ENCODE assay signal across 14 mouse cellular contexts in the genomic region with DNA sequence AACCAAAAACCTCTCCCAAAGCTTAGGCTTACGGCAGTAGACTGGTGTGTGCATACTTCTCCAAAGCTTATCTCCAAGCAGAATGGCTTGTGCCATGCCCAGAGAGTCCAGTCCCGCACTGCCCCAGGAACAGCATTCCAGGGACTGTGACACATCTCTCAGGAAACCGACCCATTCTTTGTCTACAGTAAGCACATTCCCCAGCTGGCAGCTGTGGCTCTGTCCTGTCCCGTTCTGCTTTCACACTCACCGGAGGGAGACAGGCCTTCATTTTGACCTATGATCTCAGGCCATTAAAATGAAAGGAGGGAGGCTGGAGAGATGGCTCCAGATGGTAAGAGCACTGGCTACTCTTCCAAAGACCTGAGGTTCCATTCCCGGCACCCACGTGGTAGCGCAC. TPM values are rescaled to one million over a fixed set of nuclear protein-coding genes. Genes with fewer than 3 reads are reported as not detected.
DNase-seq lines count a peak whose midpoint lies in the region; ATAC-seq lines count a peak whose summit lies in the region.
"Had no signal": no experiment of that assay in that cellular context is flagged by ENCODE, and none has a peak within 500 bp of the region (broad histone marks: within the 10 kb centered on the region; RNA-seq: fewer than 3 reads in every experiment).

No protein-coding gene starts in this region.

- no peaks in the 10 kb centered on the region for H3K9me3 ChIP-seq in kidney, embryonic 16.5 days (ENCODE audit: low read length)
- H3K9me3 ChIP-seq in hindbrain, embryonic 11.5 days (ENCODE audit: control insufficient read depth, low read length) = no peaks in the 10 kb centered on the region
- no peaks in the 10 kb centered on the region for H3K9me3 ChIP-seq in neural tube, embryonic 13.5 days
- H3K9me3 ChIP-seq in limb, embryonic 10.5 days (replicated peaks) = no peaks in the 10 kb centered on the region
- H3K9me3 ChIP-seq: liver, embryonic 15.5 days had no signal

- no peak overlapping the region for H3K9ac ChIP-seq in kidney, embryonic 16.5 days (replicated peaks; ENCODE audit: low read length)
- H3K9ac ChIP-seq in hindbrain, embryonic 11.5 days (ENCODE audit: low read depth, low read length) = no peak overlapping the region
- no peak overlapping the region for H3K9ac ChIP-seq in neural tube, embryonic 13.5 days
- H3K9ac ChIP-seq: liver, embryonic 15.5 days had no signal

- no peaks in the 10 kb centered on the region for H3K36me3 ChIP-seq in kidney, embryonic 16.5 days (ENCODE audit: insufficient read depth, low read length)
- H3K36me3 ChIP-seq in hindbrain, embryonic 11.5 days (ENCODE audit: control insufficient read depth, insufficient read depth, low read length) = no peaks in the 10 kb centered on the region
- no peaks in the 10 kb centered on the region for H3K36me3 ChIP-seq in neural tube, embryonic 13.5 days
- H3K36me3 ChIP-seq in limb, embryonic 10.5 days = no peaks in the 10 kb centered on the region
- H3K36me3 ChIP-seq: liver, embryonic 15.5 days had no signal

- no peak overlapping the region for H3K4me2 ChIP-seq in kidney, embryonic 16.5 days (replicated peaks; ENCODE audit: low read depth, low read length)
- H3K4me2 ChIP-seq in hindbrain, embryonic 11.5 days (replicated peaks; ENCODE audit: low read depth, low read length) = no peak overlapping the region
- H3K4me2 ChIP-seq in neural tube, embryonic 13.5 days = no peak overlapping the region
- H3K4me2 ChIP-seq: liver, embryonic 15.5 days had no signal

- no peaks in the 10 kb centered on the region for H3K27me3 ChIP-seq in kidney, embryonic 16.5 days (ENCODE audit: insufficient read depth, low read length)
- H3K27me3 ChIP-seq in hindbrain, embryonic 11.5 days (ENCODE audit: control insufficient read depth, insufficient read depth, low read length) = no peaks in the 10 kb centered on the region
- H3K27me3 ChIP-seq in neural tube, embryonic 13.5 days = no peaks in the 10 kb centered on the region
- no peaks in the 10 kb centered on the region for H3K27me3 ChIP-seq in limb, embryonic 10.5 days (ENCODE audit: low read depth, poor library complexity, severe bottlenecking)
- H3K27me3 ChIP-seq: liver, embryonic 15.5 days had no signal

- H3K4me1 ChIP-seq in kidney, embryonic 16.5 days (ENCODE audit: insufficient read depth, low read length) = peaks cover 10% of the 10 kb centered on the region
- no peaks in the 10 kb centered on the region; the same call in 1 of the 2 replicates for H3K4me1 ChIP-seq in hindbrain, embryonic 11.5 days (replicated peaks; ENCODE audit: control insufficient read depth, insufficient read depth, low read length)
- H3K4me1 ChIP-seq in neural tube, embryonic 13.5 days (replicated peaks) = peaks cover 21% of the 10 kb centered on the region
- H3K4me1 ChIP-seq in limb, embryonic 10.5 days = no peaks in the 10 kb centered on the region; the same call in 1 of the 2 replicates
- H3K4me1 ChIP-seq: liver, embryonic 15.5 days had no signal

- H3K4me3 ChIP-seq in kidney, embryonic 16.5 days (ENCODE audit: low read length) = no peak overlapping the region
- H3K4me3 ChIP-seq in hindbrain, embryonic 11.5 days (ENCODE audit: low read depth, low read length) = no peak overlapping the region
- H3K4me3 ChIP-seq in neural tube, embryonic 13.5 days = no peak overlapping the region
- no peak overlapping the region for H3K4me3 ChIP-seq in limb, embryonic 10.5 days
- H3K4me3 ChIP-seq: heart, adult 2 months; liver, embryonic 15.5 days had no signal

- WGBS in kidney, embryonic 16.5 days = 49% methylated on average over 8 of the region's 8 CpGs
- 29% methylated on average over 8 of the region's 8 CpGs for WGBS in hindbrain, embryonic 11.5 days
- WGBS in neural tube, embryonic 13.5 days = 25% methylated on average over 8 of the region's 8 CpGs
- WGBS in limb, embryonic 10.5 days = 64% methylated on average over 8 of the region's 8 CpGs

- no peak for DNase-seq in kidney, postnatal 36 days
- peak; percentile 78 for DNase-seq in embryo, embryonic 10 days (ENCODE audit: low spot score)
- DNase-seq in hindbrain, embryonic 11.5 days (ENCODE audit: low spot score) = peak; percentile 57
- DNase-seq in limb, embryonic 10.5 days (ENCODE audit: low spot score) = no peak
- DNase-seq in right cerebral cortex, adult 18-20 months = no peak
- DNase-seq in urinary bladder, postnatal 4 days (ENCODE audit: low spot score in 2 of 2) = no peak
- DNase-seq: adrenal gland, adult 2 months; cerebellum, adult 9-11 months; heart, adult 2 months; kidney, adult 18-20 months; layer of hippocampus, postnatal 36 days had no signal

- no peak overlapping the region for H3K27ac ChIP-seq in kidney, embryonic 16.5 days (ENCODE audit: low read length)
- no peak overlapping the region for H3K27ac ChIP-seq in hindbrain, embryonic 11.5 days (ENCODE audit: low read depth, low read length)
- no peak overlapping the region for H3K27ac ChIP-seq in neural tube, embryonic 13.5 days (replicated peaks)
- no peak overlapping the region for H3K27ac ChIP-seq in limb, embryonic 10.5 days
- H3K27ac ChIP-seq: heart, adult 2 months; liver, embryonic 15.5 days had no signal

- peak; percentile 32; the same call in 1 of the 2 replicates for ATAC-seq in kidney, embryonic 16.5 days (ENCODE audit: low FRiP score, low TSS enrichment)
- peak; percentile 87 for ATAC-seq in hindbrain, embryonic 11.5 days (ENCODE audit: low FRiP score)
- peak; percentile 78 for ATAC-seq in neural tube, embryonic 13.5 days (ENCODE audit: low read depth)

RNA-seq across cellular contexts. Expression of a gene that starts 15.9 kb away (rescaled TPM):
- polyA plus RNA-seq in kidney, embryonic 16.5 days (2015; fragmentation: Nextera tagmentation; extraction: Ambion mirVana) = 55.5 and 57.4 TPM in 2 replicates
- polyA plus RNA-seq in hindbrain, embryonic 11.5 days (2014; fragmentation: Nextera tagmentation; extraction: Ambion mirVana) = 0.77 and 1.0 TPM in 2 replicates
- polyA plus RNA-seq in neural tube, embryonic 13.5 days (2015; fragmentation: Nextera tagmentation; extraction: Ambion mirVana) = 0.92 and 1.1 TPM in 2 replicates
- 3.1 and 3.3 TPM in 2 replicates for polyA plus RNA-seq in limb, embryonic 10.5 days (2016; fragmentation: Nextera tagmentation; extraction: Ambion mirVana)

Comparison
In these comparisons a context has a peak if more than half of its experiments do, and no peak if none do; other contexts are left out.
1. ATAC-seq: peak in every context shown above with its lines; median percentile 87 in hindbrain, embryonic 11.5 days; 78 in neural tube, embryonic 13.5 days; 32 in kidney, embryonic 16.5 days.
2. DNase-seq: peak in embryo, embryonic 10 days (single experiment) and hindbrain, embryonic 11.5 days (single experiment); none in kidney, postnatal 36 days (0 of 2), limb, embryonic 10.5 days (single experiment), right cerebral cortex, adult 18-20 months (single experiment) and urinary bladder, postnatal 4 days (0 of 2).
3. RNA of a gene that starts 15.9 kb away (polyA plus RNA-seq): 55.5 to 57.4 TPM in kidney, embryonic 16.5 days; 3.1 to 3.3 TPM in limb, embryonic 10.5 days, 0.92 to 1.1 TPM in neural tube, embryonic 13.5 days and 0.77 to 1.0 TPM in hindbrain, embryonic 11.5 days; every median in the first group is over 10 times any median in the second.